Mouse (Mus musculus) erythroblast, embryonic 14.5 days (primary cell): ENCODE data around the gene Syt7. TPM values are rescaled to one million over a fixed set of nuclear protein-coding genes. Genes with fewer than 3 reads are reported as not detected.

Experiments
- H3K27me3 ChIP-seq: 2 replicates; pipeline ENCODE4 v1.6.1; 2012; ENCODE audit warnings: inconsistent platforms; ENCODE audit not compliant: control insufficient read depth
- H3K36me3 ChIP-seq: 2 replicates; pipeline ENCODE4 v1.6.1; 2012; ENCODE audit warnings: mild to moderate bottlenecking, inconsistent platforms; ENCODE audit not compliant: control insufficient read depth
- H3K4me1 ChIP-seq: 2 replicates; pipeline ENCODE4 v1.6.1; 2012; ENCODE audit warnings: inconsistent platforms; ENCODE audit not compliant: control insufficient read depth
- H3K4me3 ChIP-seq: replicated peaks from 2 replicates; pipeline ENCODE3; 2012; ENCODE audit warnings: moderate library complexity, mild to moderate bottlenecking, inconsistent platforms
- H3K9me3 ChIP-seq: 2 replicates; pipeline ENCODE4 v1.6.1; 2012; ENCODE audit warnings: low read length, inconsistent platforms, mixed read lengths; ENCODE audit not compliant: control insufficient read depth
- GATA1 ChIP-seq: IDR thresholded peaks from 2 replicates; pipeline ENCODE4 v1.6.1; 2012; ENCODE audit warnings: low read length, inconsistent platforms, mixed read lengths
- TAL1 ChIP-seq: IDR thresholded peaks from 3 replicates; pipeline ENCODE4 v1.6.1; 2012; ENCODE audit warnings: low read length, inconsistent platforms, mixed read lengths
- polyA plus RNA-seq: library from polyadenylated mRNA; stranded (reverse); fragments of >175 nt; gene quantifications from 2 replicates; pipeline ENCODE4 v1.2.3, GENCODE M21; 2012

Gene Syt7
- polyA plus RNA-seq, 1 experiment, result not detected

DNA sequence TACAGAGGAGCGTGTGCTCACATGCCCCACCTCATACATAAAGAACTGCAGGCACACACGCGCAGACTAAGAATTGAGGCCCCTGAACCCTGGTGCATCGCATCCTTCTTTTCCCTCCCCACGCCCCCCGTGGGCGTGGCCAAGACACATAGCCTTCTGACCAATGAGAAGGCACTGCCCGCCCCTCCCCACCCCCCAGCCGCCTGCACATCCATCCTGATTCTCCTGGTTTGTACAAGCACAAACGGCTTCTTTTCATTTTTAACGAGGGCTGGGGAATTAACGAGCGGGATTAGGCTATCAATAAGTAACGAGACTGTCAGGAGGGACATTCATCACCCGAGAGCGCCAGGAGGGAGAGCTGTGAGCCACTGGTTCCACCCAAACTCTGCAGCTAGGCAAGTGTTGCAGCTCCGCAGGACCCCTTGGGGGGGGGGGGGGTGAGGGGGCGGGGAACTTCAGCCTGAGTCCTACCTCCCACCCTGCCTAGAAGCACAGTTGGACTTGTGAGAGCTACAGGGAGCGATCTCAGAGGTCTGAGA lies 24.9 kb downstream of the Syt7 start:
- Histone ChIP-seq H3K4me1 (no peaks in the 10 kb centered on the region; the same call in 1 of the 2 replicates), H3K4me3 (no peak overlapping the region), H3K36me3 (no peaks in the 10 kb centered on the region), H3K9me3 (no peaks in the 10 kb centered on the region), H3K27me3 (peaks cover 10% of the 10 kb centered on the region)
- TF ChIP-seq TAL1, result no peak
- no peak for TF ChIP-seq GATA1

DNA sequence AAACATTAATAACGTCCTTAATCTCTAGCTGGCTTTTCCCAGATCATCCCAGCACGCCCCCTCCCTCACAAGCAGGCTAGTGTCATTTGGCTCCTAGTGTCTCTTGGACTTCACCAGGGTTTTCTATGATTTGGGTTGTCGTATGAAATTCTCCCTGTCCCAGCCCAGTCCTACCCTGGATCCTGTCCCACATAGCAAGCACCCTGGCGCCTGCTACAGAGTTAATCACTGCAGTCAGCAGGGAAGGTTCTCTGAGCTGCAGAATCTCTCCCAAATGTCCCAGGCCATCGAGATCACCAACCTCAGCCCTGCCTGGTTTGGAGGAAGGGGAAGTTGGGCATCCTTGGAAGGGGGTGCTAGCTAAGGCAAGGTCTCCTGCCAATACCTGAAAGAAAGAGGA lies 26.6 kb downstream of the Syt7 start:
- no peaks in the 10 kb centered on the region for H3K9me3 ChIP-seq
- no peak overlapping the region for H3K4me3 ChIP-seq
- H3K4me1 ChIP-seq, result no peaks in the 10 kb centered on the region; the same call in 1 of the 2 replicates
- H3K36me3 ChIP-seq, result no peaks in the 10 kb centered on the region
- peaks cover 10% of the 10 kb centered on the region for H3K27me3 ChIP-seq
- TF ChIP-seq GATA1 (no peak), TAL1 (no peak)

DNA sequence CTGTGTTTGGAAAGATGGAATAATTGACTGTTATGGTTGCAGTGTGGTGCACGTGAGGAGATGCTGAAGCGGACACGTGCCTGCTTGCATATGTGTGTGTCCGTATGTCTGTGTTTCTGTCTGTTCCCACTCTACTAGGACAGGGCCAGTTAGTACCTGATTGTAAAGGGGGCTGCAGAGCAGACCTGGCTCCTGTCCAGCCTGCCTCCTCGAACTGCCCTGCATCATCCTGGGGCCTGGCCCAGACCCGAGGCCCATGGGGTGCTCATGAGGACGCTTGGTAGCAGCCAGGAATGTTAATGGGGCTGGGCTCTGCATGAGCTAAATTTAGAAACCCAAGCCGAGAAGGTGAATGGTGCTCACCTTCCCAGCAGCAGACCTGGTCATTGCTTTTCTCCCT lies 28.0 kb downstream of the Syt7 start:
- H3K4me3 ChIP-seq, result no peak overlapping the region

DNA sequence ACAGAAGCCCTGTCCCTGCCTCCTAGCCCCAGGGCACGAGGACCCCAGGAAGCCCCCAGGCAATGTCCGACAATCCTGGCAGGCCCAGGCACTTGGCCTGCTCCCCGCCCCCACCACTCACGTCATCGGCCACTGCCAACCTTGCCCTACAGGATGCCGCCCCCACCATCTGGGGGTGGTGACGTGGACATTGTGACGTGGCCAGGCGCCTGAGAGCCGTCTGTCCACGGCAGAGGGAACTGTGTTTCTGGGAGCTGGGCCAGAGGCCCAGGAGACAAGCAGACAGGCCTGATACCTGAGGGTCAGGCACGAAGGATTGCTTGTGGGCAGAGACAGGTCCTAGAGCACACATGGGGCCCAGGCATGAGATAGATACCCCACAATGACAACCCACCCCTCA lies 28.5 kb downstream of the Syt7 start:
- Histone ChIP-seq H3K4me3 (no peak overlapping the region), H3K36me3 (no peaks in the 10 kb centered on the region), H3K4me1 (no peaks in the 10 kb centered on the region; the same call in 1 of the 2 replicates), H3K9me3 (no peaks in the 10 kb centered on the region), H3K27me3 (peaks cover 26% of the 10 kb centered on the region)
- TF ChIP-seq TAL1 (no peak), GATA1 (no peak)

More for the DNA sequence above, 28.0 kb downstream of the Syt7 start:
- Histone ChIP-seq H3K36me3 (no peaks in the 10 kb centered on the region), H3K4me1 (no peaks in the 10 kb centered on the region; the same call in 1 of the 2 replicates), H3K27me3 (peaks cover 20% of the 10 kb centered on the region), H3K9me3 (no peaks in the 10 kb centered on the region)
- TF ChIP-seq GATA1 (no peak), TAL1 (no peak)

DNA sequence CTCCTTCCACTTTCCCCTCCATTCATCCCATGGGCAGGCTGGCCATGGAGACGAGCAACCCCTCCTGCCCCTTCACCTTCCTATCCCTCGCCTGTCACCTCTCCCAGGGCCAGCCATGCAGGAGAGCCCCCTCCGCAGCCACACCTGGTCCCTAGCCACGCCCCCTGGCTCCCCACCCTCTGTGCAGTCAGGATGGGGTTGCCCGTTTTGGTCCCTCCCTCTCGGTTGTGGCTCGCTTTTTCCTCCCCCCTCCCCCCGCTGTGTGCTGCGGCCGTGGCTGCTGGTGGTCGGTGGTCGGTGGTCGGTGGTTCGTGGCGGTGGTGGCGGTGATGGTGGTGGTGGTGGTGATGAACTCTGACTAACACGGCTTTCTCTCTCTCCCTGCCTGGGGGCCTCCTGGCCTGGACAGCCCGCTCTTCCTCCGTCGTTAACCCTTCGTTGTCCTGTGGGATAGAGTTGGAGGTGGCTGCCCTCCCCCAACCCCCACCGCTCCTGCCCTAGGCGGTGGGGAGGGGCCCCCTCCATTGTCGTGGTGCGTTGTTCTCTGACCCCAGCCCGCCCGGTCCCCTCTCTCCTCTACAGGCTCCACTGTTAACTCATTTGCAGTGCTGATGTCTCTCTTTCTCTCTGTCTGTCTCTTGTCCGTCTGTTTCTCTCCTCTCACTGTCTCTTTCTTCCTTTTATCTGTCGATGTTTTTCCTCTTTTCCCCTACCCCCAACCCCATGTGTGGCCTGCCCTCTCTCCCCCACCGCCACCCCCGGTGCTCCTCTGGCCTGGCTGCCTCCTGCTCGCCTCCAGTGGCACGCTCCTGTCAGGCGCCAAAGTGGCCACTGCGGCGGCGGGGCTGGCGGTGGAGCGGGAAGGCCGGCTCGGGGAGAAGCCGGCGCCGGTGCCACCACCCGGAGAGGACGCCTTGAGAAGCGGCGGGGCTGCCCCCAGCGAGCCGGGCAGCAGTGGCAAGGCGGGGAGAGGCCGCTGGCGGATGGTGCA lies 33.4 kb downstream of the Syt7 start:
- no peaks in the 10 kb centered on the region for H3K36me3 ChIP-seq
- H3K27me3 ChIP-seq, result peaks cover 41% of the 10 kb centered on the region
- H3K4me3 ChIP-seq, result no peak overlapping the region
- H3K9me3 ChIP-seq, result no peaks in the 10 kb centered on the region
- H3K4me1 ChIP-seq, result no peaks in the 10 kb centered on the region; the same call in 1 of the 2 replicates
- no peak for TF ChIP-seq TAL1
- no peak for TF ChIP-seq GATA1

DNA sequence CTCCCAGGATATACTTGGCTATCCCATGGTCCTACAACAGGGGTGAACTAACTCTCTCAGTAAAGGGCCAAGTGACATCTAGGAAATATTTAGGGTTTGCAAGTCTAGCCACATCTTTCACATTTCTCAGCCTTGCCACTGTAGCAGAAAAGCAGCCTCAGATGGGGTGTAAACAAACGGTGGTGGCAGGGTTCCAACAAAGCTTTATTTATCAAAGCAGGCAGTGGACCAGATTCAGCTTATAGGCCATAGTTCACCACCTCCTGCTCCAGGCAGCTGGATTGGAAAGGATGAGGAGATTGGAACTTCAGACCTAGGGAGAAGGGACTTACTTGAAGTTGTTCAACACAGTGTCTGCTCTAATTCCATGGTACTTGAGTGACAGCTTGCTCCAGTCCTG lies 35.9 kb downstream of the Syt7 start:
- TF ChIP-seq GATA1 (no peak), TAL1 (no peak)

DNA sequence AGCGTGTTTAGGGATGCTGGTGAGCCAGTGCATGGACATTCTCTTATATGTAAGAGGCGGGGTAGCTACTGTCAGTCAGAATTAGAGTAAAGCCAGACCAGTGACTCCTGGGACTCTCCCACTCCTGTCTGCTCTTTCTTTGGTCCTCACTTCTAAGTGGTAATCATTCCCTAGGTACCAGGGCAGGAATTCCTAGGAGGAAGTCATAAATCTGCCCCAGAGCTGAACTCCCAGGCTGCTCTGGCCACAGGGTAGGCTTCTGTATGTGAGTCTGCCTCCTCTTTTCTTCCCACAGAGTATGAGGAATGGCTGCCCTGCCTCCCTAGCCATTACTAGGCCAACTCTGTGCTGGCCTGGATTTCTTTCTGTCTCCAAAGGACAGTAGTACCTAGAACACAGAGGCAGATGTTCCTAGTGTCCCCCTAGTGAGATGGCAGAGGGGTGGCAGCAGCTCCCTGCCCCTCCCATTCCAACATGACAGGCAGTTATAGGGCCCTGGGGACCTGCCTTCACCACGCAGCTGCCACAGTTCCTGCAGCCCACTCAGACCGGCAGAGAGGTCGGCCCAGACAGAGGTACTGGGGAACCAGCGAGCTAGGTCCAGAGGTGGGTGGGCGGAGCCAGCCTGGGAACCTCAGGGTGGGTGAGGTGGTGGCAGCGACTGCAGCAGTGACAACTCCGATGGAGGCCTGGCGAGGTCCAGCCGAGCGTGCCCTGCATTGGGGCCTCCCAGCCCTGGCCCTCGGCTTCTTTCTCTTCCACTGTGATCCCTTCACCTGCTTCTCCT lies 36.8 kb downstream of the Syt7 start:
- no peak for TF ChIP-seq GATA1
- TF ChIP-seq TAL1, result no peak
- H3K27me3 ChIP-seq, result peaks cover 41% of the 10 kb centered on the region
- H3K4me1 ChIP-seq, result peaks cover 4% of the 10 kb centered on the region
- no peaks in the 10 kb centered on the region for H3K36me3 ChIP-seq
- no peak overlapping the region for H3K4me3 ChIP-seq
- no peaks in the 10 kb centered on the region for H3K9me3 ChIP-seq

More for the DNA sequence above, 35.9 kb downstream of the Syt7 start:
- Histone ChIP-seq H3K27me3 (peaks cover 41% of the 10 kb centered on the region), H3K4me3 (no peak overlapping the region), H3K36me3 (no peaks in the 10 kb centered on the region), H3K4me1 (no peaks in the 10 kb centered on the region; the same call in 1 of the 2 replicates), H3K9me3 (no peaks in the 10 kb centered on the region)

DNA sequence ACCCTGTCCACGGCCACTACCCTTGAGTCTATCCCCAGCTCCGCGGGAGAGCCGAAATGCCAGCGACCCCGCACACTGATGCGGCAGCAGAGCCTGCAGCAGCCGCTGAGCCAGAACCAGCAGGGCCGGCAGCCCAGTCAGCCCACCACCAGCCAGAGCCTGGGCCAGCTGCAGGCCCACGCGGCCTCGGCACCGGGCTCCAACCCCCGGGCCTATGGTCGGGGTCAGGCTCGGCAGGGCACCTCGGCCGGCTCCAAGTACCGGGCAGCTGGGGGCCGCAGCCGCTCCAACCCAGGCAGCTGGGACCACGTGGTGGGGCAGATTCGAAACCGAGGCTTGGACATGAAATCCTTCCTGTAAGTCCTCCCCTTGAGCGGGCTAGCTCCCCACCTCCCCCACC lies 37.4 kb downstream of the Syt7 start:
- H3K4me1 ChIP-seq, result peaks cover 10% of the 10 kb centered on the region
- no peak for TF ChIP-seq TAL1
- TF ChIP-seq GATA1, result no peak
- H3K9me3 ChIP-seq, result no peaks in the 10 kb centered on the region
- H3K4me3 ChIP-seq, result no peak overlapping the region
- peaks cover 37% of the 10 kb centered on the region for H3K27me3 ChIP-seq
- no peaks in the 10 kb centered on the region for H3K36me3 ChIP-seq
